Mouse (Mus musculus): Measurements from ENCODE around the gene Ranbp10. TPM values are rescaled to one million over a fixed set of nuclear protein-coding genes. Genes with fewer than 3 reads are reported as not detected.

The Ranbp10 gene
- polyA plus RNA-seq (2017; shearing (Covaris generic)), result 1 to 10 TPM; 5.3 to 8.7 (median 5.9) TPM

DNA sequence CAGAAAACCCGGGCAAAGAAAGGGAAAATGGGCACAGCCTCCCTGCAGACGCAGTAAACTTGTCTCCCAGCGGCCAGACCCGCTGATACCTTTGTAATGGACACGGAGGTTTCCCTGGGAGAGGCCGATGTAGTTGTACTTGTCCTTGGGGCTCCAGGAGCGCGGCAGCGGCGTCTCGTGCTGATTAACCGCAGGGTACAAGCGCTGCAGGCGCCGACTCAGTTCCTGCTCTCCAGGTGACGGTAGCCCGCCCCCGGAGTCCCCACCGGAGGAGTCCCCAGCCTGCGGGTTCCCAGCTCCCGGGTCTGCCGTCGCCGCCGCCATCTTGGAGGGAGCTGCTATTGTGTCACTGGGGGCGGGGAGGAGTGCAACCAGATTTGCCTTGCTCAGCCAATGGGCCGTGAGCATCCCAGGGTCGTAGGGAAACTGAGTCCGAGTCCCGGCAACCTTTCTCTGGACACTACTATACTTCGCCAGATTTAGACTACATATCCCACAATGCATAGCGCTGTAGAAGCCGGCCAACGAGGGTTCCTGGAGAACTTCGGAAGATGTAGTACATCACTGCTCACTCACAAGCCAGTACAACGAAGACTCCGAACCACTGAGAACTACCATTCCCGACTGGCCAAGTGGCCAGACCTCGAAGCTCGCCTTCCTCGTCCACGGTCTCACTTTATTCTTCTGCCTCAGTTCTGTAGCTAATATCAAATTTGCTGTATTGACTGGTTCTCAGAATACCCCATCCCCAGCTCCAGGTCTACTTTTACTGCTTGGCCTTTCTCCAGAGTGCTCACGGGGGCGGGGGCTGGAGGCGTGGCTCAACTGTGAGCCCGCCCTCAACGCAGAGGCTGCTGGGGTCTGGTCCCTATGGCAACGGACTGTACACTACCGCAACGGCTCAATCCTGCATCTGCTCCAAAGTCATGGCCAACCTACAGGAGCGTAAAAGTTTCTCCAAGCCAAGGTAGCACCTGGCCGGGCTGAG, at the start of gene Ranbp10, which contains the start of gene Tsnaxip1:
Ranbp10 (minus strand) TSS at position 490 of the 988 bp plus-strand sequence.
Tsnaxip1 (plus strand) TSS at position 871 of the 988 bp plus-strand sequence.
- ATAC-seq, result peak; percentile 92

DNA sequence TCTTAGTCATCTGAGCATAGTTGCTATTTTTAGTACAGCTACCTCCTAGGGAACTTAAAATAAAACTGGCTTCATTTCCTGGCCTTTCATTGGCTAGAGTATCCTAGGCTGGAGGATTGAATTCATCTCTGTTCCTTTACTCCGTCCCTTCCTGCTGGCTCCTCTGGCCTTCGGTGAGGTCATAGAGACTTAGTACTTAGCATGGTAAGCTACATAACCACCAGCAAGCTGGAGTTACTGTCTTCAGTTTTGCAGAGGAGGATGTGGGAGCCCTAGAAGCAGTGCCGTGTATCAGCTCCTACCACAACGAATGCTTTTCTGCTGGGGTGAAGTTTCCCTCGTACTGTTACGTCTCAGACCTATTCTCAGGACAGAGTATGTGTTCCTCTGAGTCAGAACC, 47.2 kb upstream of the Ranbp10 start:
- no peak for ATAC-seq

DNA sequence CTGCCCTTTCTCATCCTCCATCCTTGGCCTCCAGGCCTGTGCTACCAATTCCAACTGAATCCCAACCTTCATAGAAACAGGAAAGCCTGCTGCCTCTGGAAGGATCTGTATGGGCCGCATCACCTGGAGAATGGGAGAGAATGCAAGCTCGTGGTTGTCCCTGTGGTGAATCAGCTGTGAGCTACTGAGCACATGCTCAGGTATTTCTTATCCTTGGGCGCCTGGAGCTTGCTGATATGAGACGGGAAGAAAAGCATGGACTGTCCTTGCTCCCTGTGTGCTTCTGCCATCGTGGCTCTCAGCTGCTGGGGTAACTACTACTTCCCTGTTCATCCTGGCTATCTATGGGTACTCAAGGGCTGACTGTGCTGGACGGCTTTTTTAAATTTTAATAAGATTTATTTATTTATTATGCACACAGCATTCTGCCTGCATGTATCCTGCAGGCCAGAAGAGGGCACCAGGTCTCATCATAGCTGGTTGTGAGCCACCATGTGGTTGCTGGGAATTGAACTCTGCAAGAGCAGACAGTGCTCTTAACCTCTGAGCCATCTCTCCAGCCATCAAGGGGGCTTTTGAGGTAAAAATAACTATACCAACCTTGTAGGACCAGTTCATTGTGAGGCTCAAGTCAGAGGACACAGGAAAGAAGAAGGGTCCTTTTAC, 39.3 kb upstream of the Ranbp10 start:
- no peak for ATAC-seq

DNA sequence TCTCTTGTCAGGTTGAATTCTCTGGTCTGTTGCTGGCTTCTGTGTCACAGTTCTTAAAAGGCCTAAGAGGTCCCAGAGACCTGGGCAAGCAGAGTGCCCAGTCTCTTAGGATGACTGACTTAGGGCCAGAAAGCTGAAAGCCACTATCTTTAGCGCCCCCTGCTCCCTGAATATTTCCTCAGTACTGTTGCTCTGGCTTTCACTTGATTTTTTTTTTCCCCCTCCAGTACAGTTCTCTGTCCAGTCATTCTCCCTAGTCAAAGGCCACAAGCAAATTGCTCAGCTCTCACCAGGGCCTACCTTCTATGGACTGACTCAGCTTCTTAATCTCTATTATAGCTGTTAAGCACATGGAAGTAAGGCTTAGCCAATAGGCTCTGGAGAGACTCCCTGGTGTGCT, 34.8 kb upstream of the Ranbp10 start:
- no peak for ATAC-seq

DNA sequence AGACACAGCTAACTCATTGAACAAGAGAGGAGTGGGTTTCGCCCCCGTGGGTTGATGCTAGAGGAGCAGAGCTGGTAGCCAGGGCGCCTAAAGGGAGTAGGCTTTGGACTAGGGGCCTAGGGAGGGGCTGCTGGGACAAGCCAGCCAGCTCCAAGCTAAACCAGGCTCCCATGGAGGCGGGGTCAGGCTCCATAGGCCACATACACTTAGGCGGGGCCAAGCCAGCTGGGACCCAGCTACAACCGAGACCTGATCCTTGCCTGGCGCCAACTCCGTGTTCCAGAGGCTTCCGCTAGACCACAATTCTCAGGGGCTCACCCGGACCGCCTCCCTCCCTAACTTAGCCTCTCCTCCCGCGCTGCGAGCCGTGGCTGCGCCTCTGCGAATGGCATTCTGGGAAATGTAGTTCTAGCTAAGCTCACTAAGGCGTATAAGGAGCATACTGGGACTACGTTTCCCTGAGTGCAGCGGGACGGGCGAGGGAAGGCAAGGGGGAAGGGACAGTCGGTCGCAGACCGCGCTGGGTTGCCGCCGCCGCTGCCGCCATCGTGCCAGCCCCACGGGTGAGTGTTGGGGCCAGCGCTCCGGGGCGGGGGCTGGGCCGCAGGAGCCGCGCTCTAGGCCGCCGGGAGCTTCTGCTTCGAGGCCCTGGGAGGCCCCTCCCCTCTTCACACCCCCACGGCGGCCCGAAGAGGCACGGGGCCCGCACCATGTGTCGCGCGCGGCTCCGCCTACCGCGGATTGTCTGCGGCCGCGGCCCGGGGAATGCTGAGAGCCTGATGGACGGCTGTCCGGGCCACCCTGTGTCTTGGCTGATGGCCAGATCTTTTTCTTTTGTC, 33.2 kb upstream of the Ranbp10 start, which contains the start of gene Nutf2:
Nutf2 (plus strand) TSS at position 438 of the 839 bp plus-strand sequence.
- ATAC-seq, result peak; percentile 98

DNA sequence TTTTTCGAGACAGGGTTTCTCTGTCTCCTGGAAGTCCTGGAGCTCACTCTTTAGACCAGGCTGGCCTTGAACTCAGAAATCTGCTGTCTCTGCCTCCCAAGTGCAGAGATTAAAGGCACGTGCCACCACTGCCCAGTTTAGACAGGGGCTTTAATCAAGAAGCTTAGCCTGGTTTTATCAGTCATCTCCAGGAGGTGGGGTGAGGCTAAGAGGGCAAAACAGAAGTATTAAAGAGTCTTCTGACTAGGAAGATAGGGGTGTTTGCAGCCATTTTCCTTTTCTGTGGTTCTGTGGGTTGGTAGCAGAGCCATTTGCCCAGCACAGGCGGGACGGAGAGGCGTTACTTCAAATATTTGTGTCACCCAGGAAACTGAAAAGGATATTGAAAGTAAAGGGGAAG, 32.2 kb upstream of the Ranbp10 start:
- no peak for ATAC-seq

DNA sequence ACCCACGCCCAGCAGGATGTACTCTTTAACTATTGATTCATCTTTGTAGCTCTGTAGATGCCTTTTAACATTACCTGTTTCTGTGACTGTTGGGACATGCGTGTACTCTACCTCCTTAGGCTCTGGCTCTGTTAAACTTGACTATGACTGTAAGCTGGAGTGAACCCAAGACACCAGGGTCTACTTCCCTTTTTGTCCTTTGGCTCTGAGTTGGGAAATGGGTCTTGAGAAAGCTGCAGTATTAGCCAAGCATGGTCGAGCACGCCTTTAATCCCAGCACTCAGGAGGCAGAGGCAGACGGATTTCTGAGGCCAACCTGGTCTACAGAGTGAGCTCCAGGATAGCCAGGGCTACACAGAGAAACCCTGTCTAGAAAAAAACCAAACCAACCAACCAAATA, 31.3 kb upstream of the Ranbp10 start:
- ATAC-seq, result no peak

DNA sequence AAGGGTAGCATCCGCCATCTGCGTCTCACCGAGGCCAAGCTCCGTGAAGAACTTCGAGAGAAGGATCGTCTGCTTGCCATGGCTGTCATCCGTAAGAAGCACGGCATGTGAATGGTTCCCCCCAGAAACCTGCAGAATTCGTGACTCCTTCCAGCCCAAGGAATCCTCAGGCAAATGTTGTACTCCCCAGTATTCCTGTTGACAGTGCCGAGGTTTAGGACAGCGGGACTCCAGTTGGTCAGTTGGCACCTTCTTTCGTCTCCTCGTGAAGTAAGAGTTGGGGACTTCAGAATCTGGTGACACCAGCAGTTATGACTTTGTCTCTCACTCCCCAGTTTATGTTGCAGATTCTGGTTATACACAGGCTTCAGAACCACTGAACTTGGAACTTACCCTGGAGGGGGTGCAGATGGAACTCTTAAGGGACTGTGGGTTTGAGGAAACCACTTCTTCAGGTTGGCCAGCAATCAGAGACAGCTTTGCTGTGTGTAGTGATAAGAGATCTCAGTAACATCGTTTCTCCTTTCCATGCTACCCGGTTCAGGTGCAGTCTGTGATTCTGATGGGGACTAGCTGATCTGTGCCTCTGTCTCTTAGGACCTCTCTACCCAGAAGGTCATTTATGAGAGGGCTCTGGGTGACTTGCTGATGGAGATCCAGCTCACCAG, 29.2 kb upstream of the Ranbp10 start:
- no peak for ATAC-seq

DNA sequence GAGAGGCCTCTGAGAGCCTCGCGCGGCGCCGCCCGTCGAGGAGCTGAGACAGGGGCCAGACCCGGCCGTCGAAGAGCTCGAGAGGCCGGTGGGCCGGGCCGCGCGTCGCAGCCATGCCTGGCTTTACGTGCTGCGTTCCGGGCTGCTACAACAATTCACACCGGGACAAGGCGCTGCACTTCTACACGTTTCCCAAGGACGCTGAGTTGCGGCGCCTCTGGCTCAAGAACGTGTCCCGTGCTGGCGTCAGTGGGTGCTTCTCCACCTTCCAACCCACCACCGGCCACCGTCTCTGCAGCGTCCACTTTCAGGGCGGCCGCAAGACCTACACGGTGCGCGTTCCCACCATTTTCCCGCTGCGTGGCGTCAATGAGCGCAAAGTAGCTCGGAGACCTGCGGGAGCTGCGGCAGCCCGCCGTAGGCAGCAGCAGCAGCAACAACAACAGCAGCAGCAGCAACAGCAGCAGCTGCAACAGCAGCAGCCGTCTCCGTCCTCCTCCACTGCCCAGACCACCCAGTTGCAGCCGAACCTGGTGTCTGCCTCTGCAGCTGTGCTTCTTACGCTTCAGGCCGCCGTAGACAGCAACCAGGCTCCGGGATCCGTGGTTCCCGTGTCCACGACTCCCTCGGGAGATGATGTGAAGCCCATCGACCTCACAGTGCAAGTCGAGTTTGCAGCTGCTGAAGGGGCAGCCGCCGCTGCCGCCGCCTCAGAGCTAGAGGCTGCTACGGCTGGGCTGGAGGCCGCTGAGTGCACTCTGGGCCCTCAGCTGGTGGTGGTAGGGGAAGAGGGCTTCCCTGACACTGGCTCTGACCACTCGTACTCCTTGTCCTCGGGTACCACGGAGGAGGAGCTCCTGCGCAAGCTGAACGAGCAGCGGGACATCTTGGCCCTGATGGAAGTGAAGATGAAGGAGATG, 28.4 kb upstream of the Ranbp10 start:
- ATAC-seq, result peak; percentile 3

DNA sequence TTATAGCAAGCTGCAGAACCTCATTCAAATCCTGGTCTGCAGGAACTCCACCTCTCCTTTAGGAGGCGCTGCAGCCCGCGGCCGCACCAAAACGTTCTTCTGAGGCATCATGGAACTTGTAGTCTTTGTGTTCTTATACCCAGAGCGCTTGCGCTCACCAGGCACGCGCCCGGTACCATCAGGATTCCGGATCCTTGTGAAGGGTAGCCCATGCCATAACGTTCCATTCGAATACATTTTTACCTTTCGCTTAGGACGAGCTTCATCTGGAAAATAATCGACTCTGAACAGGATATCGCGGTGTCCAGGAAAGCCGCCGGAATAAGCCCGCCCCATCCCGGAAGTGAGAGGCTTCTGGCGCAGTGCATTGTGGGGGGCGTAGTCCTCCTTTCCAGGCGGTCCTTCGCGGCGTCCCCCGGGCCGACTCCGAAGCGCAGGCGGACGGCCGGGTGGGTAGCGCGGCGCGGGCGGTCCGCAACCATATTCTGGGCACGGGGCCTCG, 27.6 kb upstream of the Ranbp10 start, which contains the start of gene Thap11:
Thap11 (plus strand) TSS at position 418 of the 502 bp plus-strand sequence.
- peak; percentile 86 for ATAC-seq

DNA sequence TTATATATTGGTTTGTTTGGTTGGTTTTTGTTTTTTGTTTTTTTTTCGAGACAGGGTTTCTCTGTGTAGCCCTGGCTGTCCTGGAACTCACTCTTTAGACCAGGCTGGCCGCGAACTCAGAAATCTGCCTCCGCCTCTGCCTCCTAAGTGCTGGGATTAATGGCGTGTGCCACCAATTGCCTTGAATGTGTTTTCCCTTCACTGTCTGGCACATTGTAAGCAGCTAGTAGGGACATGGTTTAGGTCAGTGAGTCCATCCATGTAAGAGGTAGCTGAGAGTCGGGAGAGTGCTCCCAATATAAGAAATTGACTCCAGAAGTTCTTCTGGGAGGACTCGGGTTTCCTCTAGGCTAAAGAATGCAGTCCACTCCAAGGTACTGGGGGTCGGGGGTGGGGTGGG, 27.2 kb upstream of the Ranbp10 start:
- ATAC-seq, result no peak

DNA sequence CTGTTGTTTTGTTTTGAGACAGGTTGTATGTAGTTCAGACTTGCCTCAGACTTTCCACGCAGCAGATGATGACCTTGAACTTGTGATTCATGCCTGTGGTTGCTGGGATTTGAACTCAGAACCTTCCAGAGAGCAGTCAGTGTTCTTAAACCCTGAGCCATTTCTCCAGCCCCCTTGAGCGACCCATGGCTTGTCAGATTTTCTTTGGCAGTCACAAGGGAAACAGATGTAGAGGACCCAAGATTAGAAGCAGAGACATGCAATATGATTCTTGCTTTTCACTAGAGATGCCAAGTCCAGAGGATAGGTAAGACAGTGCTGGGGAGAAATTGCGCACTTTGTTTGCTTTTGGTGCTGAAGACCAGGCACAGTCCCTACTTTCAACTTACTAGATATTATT, 26.0 kb upstream of the Ranbp10 start, which contains the start of gene Cenpt:
Cenpt (minus strand) TSS at position 101 of the 400 bp plus-strand sequence.
- ATAC-seq, result no peak

DNA sequence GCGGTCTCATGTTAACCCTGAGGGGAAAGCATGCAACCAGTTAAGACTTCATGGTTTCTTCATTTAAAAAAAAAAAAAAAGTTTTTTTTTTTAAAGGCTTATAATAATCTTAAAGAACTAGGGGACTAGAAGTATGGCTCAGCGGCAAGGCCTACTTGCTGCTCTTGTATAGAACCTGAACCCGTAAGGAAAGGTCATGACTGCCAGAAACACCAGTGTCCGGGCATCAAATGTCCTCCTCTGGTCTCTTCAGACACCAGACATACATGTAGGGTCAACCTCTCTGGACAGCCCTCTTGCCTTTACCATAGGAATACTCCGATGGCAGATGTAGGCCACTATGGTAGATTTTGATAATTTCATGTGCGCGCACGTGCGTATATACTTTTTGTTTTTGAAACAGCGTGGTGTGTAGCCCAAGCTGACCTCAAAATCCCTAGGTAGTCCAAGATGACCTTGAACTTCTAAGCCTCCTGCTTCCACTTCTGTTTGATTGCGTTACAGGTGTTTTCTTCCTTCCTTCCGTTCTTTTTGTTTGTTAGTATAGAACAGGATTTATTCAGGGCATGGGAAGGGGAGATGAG, 25.1 kb upstream of the Ranbp10 start:
- no peak for ATAC-seq

DNA sequence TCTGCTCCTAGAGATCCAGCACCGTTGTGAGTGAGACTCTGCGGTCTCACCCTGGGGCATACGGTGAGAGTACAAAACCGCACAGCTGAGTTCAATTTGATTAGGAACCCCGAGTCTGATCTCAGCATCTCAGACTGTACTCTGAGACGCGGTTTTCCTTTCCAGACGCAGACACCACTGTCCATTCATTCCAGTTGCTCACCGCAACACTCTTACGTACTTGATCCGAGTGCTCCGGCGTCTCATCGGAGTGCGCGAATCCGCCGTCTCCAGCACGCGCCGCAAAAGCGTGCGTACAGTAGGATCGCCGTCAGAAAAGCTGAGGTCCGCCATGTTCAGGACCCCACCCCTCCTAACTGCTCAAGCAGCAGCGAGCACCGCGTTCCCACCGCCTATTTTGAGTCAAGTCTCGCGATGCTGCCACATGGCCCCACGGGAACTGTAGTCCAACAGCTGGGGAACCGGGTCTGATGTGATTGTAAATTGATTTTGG, 24.5 kb upstream of the Ranbp10 start:
- ATAC-seq, result peak; percentile 66

DNA sequence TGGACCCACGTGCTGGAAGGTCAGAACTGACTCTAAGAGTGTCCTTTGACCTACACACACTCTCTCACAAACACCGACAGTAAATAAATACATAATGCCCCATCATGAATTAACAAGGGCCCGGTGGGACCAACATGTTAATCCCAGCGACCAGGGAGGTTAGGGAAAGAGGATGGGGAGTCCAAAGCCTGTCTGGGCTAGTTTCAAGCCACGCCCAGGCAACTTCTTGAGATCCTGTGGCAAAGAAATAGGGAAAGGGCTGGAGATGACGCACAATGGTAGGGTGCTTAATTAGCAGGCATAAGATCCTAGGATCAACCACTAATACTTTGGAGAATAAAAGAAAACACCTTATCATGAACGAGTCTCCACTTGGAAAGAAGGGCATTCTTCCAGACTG, 23.5 kb upstream of the Ranbp10 start:
- ATAC-seq, result no peak

DNA sequence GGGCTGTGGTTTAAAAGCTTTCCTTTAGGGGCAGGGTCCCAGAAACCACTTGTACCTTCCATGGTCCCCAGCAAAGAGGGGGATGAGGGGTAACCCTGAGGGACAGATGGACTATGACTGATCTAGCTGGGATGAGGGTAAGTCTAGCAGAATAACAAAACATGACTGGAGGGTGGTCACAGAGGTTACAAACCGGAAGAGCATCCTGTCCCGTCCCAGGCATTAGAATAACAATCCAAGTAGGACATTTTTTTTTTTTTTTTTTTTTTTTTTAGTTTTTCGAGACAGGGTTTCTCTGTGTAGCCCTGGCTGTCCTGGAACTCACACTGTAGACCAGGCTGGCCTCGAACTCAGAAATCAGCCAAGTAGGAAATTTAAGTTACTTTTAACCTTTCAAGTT, 22.9 kb upstream of the Ranbp10 start:
- ATAC-seq, result no peak

DNA sequence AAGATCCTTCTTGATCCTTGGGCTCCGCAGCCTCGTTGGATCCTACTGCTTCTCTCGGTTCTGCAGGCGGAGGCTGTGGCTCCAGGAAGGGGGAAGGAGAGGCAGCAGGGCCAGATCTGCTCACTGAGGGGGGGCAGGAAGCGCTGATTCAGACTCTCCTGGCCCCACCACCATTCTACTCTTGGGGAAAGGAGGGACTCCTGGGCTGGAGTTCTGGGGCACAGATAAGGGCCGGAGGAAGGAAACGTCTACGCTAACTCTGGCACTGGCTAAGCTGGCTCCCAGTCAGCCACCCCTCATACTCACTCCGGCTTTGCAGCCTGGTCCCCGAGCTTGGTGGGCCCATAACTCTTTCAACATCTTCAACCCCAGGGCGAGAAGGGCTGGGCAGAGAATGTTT, 19.5 kb upstream of the Ranbp10 start:
- ATAC-seq, result no peak

DNA sequence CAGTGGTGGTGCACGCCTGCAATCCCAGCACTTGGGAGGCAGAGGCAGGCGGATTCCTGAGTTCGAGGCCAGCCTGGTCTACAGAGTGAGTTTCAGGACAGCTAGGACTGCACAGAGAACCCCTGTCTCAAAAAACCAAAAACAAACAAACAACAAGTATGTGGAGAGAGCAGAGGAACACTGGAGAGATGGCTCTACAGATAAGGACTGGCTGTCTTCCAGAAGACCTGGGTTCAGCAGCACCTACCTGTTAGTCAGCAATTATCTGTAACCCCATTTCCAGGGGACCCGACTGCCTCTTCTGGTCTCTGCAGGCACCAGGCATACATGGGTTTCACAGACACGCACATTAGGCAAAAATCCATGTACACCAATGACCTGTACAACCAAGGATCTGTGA, 12.1 kb upstream of the Ranbp10 start:
- ATAC-seq, result no peak

DNA sequence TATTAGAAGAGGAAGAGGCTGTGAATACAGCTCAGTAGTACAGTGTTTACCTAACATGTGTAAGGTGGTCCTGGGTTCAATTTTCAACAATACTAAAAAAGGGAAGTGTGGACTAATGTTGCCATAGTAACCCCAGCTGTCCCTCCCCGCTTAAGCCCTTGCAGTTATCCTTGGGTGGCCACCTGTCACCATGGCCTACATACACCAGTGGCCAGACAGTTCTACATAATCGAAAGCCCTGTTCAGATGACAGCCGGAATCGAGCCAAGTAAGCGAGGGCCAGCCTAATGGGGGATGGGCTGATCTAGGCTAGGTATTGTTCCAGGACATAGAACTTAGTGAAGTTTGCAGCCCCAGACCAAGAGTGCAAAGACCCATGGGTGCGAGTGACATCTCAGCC, 9.8 kb upstream of the Ranbp10 start:
- ATAC-seq, result no peak

DNA sequence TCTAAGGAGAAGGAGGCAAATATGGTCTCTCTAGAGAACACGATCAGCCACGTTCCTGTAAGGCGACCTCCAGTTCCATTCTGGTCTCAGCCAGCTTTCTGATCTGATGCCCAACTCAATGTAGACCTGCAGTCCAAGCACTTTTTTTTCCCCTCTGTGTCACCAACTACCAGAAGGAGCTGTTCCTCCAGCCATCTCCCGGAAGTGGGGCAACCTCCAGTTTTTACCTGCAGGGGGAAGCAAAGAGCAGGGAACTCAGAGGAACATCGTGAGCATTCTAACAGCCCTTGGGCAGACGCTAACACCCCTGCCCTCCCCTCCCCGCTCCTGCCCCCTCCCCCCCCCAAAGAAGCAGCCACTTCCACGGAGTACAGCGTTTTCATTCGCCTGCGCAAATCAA, 8.2 kb upstream of the Ranbp10 start:
- ATAC-seq, result peak; percentile 93
